Mouse (Mus musculus) kidney, embryonic 16.5 days (tissue): ENCODE data around the gene Tecr. TPM values are rescaled to one million over a fixed set of nuclear protein-coding genes. Genes with fewer than 3 reads are reported as not detected.

Experiments
- ATAC-seq: fragments of 200-750 bp; cut with Nextera tagmentation; 2 replicates; pipeline ENCODE4 v1.8.0; 2017; ENCODE audit warnings: moderate TSS enrichment; ENCODE audit not compliant: low FRiP score, low TSS enrichment
- H3K27ac ChIP-seq: fragments of 300-500 bp; sonication (generic); 2 replicates; pipeline ENCODE4 v1.5.1; 2014; ENCODE audit warnings: low read length
- H3K27me3 ChIP-seq: fragments of 300-500 bp; sonication (generic); 2 replicates; pipeline ENCODE4 v1.6.1; 2014; ENCODE audit warnings: low read length, control low read depth, mixed read lengths; ENCODE audit not compliant: insufficient read depth
- H3K36me3 ChIP-seq: fragments of 300-500 bp; sonication (generic); 2 replicates; pipeline ENCODE4 v1.6.1; 2014; ENCODE audit warnings: low read length, control low read depth, mixed read lengths; ENCODE audit not compliant: insufficient read depth
- H3K4me1 ChIP-seq: fragments of 300-500 bp; sonication (generic); 2 replicates; pipeline ENCODE4 v1.6.1; 2014; ENCODE audit warnings: low read length, control low read depth, mixed read lengths; ENCODE audit not compliant: insufficient read depth
- H3K4me2 ChIP-seq: fragments of 300-500 bp; sonication (generic); replicated peaks from 2 replicates; pipeline ENCODE4 v1.6.1; 2014; ENCODE audit warnings: low read depth, low read length
- H3K4me3 ChIP-seq: fragments of 300-500 bp; sonication (generic); 2 replicates; pipeline ENCODE4 v1.5.1; 2014; ENCODE audit warnings: mild to moderate bottlenecking, low read length
- H3K9ac ChIP-seq: fragments of 300-500 bp; sonication (generic); replicated peaks from 2 replicates; pipeline ENCODE4 v1.6.1; 2014; ENCODE audit warnings: low read length
- H3K9me3 ChIP-seq: fragments of 300-500 bp; sonication (generic); 2 replicates; pipeline ENCODE4 v1.6.1; 2016; ENCODE audit warnings: low read length, control low read depth
- WGBS: fragments of 180-500 bp; shearing (Covaris S2); extraction: QIAGEN DNeasy Blood & Tissue Kit; methylation state at CpG from one replicate; pipeline ENCODE4 v1.1.7; 2014; 5-methylcytosine and 5-hydroxymethylcytosine counted together
- polyA plus RNA-seq: library from polyadenylated mRNA; unstranded; fragments of >200 nt; fragmentation: Nextera tagmentation; extraction: Ambion mirVana; gene quantifications from 2 replicates; pipeline ENCODE4 v1.2.1, GENCODE M21; 2015

The Tecr gene
- polyA plus RNA-seq, 1 experiment from 2014 or later = 631 TPM

DNA sequence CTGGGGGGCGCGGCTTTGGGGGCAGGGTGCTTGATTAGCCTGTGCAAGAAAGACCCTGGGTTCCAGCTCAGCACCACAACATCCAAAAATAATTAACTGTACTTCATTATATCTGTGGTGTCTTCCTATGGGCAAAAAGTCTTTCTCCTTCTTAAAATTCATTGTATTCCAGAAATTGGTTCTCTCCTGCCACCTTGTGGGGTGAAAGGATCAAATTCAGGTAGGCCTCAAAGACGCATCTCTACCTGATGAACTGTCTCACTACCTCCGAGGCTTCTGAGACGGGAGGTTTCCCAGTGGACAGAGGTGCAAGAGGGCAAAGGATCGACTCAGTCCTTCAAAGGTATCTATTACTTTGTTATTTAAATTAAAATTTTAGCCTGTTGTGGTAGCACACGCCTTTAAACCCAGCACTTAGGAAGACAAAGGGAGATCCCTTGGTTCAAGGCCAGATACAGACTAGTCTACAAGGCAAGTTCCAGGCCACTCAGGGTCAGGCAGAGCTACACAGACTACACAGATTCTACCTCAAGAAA is 17.2 kb downstream of the Tecr start:
- Histone ChIP-seq H3K4me1 (peaks cover 35% of the 10 kb centered on the region), H3K4me3 (no peak overlapping the region), H3K4me2 (no peak overlapping the region), H3K36me3 (no peaks in the 10 kb centered on the region), H3K9me3 (no peaks in the 10 kb centered on the region), H3K27me3 (no peaks in the 10 kb centered on the region), H3K9ac (no peak overlapping the region; the same call in 1 of the 2 replicates), H3K27ac (no peak overlapping the region)
- 70% methylated on average over 7 of the region's 7 CpGs for WGBS
- ATAC-seq = no peak

GRCm38 (mm10) chr8:83588886-83589285 is 18.9 kb downstream of the Tecr start:
- Histone ChIP-seq H3K4me2 (no peak overlapping the region), H3K4me3 (no peak overlapping the region), H3K27me3 (no peaks in the 10 kb centered on the region), H3K4me1 (peaks cover 35% of the 10 kb centered on the region), H3K27ac (no peak overlapping the region), H3K9me3 (no peaks in the 10 kb centered on the region), H3K36me3 (0 out of 2 replicates have a peak, but pooled peaks cover under 1% of the 10 kb centered on the region), H3K9ac (no peak overlapping the region)
- ATAC-seq = no peak
- 95% methylated on average over 5 of the region's 5 CpGs for WGBS

- no peak for ATAC-seq
- Histone ChIP-seq H3K9ac (no peak overlapping the region), H3K4me2 (no peak overlapping the region), H3K27me3 (no peaks in the 10 kb centered on the region), H3K9me3 (no peaks in the 10 kb centered on the region), H3K27ac (no peak overlapping the region), H3K4me3 (no peak overlapping the region), H3K36me3 (0 out of 2 replicates have a peak, but pooled peaks cover 4% of the 10 kb centered on the region), H3K4me1 (peaks cover 31% of the 10 kb centered on the region)
- 53% methylated on average over 6 of the region's 6 CpGs for WGBS
Measured at GRCm38 (mm10) chr8:83587644-83588043, 20.1 kb downstream of the Tecr start.

DNA sequence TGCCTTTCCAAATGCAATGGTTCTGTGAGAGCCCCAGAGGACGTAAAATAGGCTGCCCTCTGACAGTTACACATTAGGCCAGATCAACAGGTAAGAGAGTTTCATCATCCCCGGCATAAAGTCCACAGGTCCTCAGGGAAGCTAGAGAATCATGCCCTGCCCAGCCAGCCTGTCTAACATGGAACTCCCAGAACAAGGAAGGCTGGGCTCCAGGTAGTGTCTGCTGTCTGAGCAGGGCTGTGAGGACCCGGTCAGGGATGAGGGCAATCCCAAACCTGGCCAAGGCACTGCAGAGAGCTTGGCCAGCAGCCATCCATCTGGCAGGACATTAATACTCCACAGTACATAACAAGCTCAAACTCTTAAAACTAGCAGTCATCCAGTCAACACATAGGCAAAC is 22.4 kb downstream of the Tecr start:
- Histone ChIP-seq H3K27ac (no peak overlapping the region), H3K27me3 (no peaks in the 10 kb centered on the region), H3K4me2 (no peak overlapping the region), H3K36me3 (0 out of 2 replicates have a peak, but pooled peaks cover 4% of the 10 kb centered on the region), H3K9ac (no peak overlapping the region), H3K9me3 (no peaks in the 10 kb centered on the region), H3K4me1 (peaks cover 28% of the 10 kb centered on the region), H3K4me3 (no peak overlapping the region)
- ATAC-seq = no peak
- 70% methylated on average over 3 of the region's 3 CpGs for WGBS

GRCm38 (mm10) chr8:83584771-83585170 is 23.0 kb downstream of the Tecr start:
- no peak overlapping the region for H3K4me3 ChIP-seq
- no peak for ATAC-seq
- no peaks in the 10 kb centered on the region for H3K27me3 ChIP-seq
- no peaks in the 10 kb centered on the region for H3K9me3 ChIP-seq
- H3K27ac ChIP-seq = no peak overlapping the region
- 0 out of 2 replicates have a peak, but pooled peaks cover 4% of the 10 kb centered on the region for H3K36me3 ChIP-seq
- H3K9ac ChIP-seq = no peak overlapping the region
- 94% methylated on average over 1 of the region's 1 CpGs for WGBS
- H3K4me1 ChIP-seq = peaks cover 29% of the 10 kb centered on the region
- H3K4me2 ChIP-seq = no peak overlapping the region

GRCm38 (mm10) chr8:83583236-83583635 is 24.5 kb downstream of the Tecr start:
- Histone ChIP-seq H3K9ac (no peak overlapping the region), H3K36me3 (0 out of 2 replicates have a peak, but pooled peaks cover 4% of the 10 kb centered on the region), H3K27ac (no peak overlapping the region), H3K4me1 (peaks cover 36% of the 10 kb centered on the region), H3K27me3 (no peaks in the 10 kb centered on the region), H3K4me2 (no peak overlapping the region), H3K9me3 (no peaks in the 10 kb centered on the region), H3K4me3 (no peak overlapping the region)
- 86% methylated on average over 15 of the region's 15 CpGs for WGBS
- no peak for ATAC-seq

- Histone ChIP-seq H3K9me3 (no peaks in the 10 kb centered on the region), H3K36me3 (0 out of 2 replicates have a peak, but pooled peaks cover 4% of the 10 kb centered on the region), H3K4me3 (no peak overlapping the region), H3K9ac (no peak overlapping the region), H3K27ac (no peak overlapping the region), H3K4me2 (no peak overlapping the region), H3K4me1 (peaks cover 35% of the 10 kb centered on the region), H3K27me3 (no peaks in the 10 kb centered on the region)
- WGBS = 83% methylated on average over 8 of the region's 8 CpGs
- ATAC-seq = no peak
Measured at GRCm38 (mm10) chr8:83582226-83582625, 25.5 kb downstream of the Tecr start.

DNA sequence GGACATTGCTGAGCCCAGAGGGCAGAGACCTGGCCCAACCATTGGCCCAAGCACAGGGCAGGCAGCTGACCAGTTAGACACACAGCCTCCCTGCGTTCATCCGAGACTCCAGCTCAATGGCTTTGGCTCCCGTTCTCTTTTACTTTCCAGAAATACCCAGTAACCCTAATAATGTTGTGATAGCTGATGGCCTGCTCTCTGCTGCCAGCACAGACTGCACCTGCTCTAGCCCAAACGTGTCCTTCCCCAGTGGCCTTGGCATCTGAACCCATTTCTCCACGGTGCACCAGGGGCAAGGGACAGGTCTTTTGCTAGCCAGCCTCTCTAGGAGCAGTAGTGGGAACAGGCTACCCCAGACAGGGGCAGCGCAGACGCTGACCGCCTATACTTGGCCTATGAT is 26.9 kb downstream of the Tecr start:
- WGBS = 72% methylated on average over 8 of the region's 8 CpGs
- Histone ChIP-seq H3K36me3 (0 out of 2 replicates have a peak, but pooled peaks cover 4% of the 10 kb centered on the region), H3K9me3 (no peaks in the 10 kb centered on the region), H3K4me2 (no peak overlapping the region), H3K9ac (no peak overlapping the region), H3K4me3 (no peak overlapping the region), H3K4me1 (peaks cover 49% of the 10 kb centered on the region), H3K27me3 (no peaks in the 10 kb centered on the region), H3K27ac (0 out of 2 replicates have a peak overlapping the region, but pooled peaks have one; percentile 27)
- ATAC-seq = no peak

DNA sequence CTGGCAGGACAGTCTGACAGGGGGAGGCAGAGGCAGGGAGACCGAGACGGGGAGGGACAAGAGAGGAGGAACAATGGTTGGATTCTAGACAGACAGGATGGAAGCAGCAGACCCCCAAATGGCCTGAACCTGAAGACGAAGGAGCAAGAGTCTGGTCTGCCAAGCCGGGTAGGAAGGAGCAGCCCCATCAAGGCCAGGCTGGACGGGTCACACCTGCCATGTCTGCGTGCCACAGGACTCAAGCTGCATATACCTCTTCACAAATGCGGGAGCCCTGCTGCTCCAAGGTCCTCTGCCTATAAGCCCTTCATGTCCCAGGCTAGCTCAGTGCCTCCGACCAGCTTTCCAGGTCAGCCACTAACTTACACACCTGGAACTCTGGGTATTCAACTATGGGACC is 28.1 kb downstream of the Tecr start:
- Histone ChIP-seq H3K9me3 (no peaks in the 10 kb centered on the region), H3K9ac (peak overlapping the region; percentile 43; the same call in 1 of the 2 replicates), H3K27me3 (no peaks in the 10 kb centered on the region), H3K36me3 (0 out of 2 replicates have a peak, but pooled peaks cover 4% of the 10 kb centered on the region), H3K4me1 (peaks cover 60% of the 10 kb centered on the region), H3K4me3 (no peak overlapping the region), H3K27ac (no peak overlapping the region), H3K4me2 (no peak overlapping the region)
- 89% methylated on average over 8 of the region's 8 CpGs for WGBS
- ATAC-seq = no peak

DNA sequence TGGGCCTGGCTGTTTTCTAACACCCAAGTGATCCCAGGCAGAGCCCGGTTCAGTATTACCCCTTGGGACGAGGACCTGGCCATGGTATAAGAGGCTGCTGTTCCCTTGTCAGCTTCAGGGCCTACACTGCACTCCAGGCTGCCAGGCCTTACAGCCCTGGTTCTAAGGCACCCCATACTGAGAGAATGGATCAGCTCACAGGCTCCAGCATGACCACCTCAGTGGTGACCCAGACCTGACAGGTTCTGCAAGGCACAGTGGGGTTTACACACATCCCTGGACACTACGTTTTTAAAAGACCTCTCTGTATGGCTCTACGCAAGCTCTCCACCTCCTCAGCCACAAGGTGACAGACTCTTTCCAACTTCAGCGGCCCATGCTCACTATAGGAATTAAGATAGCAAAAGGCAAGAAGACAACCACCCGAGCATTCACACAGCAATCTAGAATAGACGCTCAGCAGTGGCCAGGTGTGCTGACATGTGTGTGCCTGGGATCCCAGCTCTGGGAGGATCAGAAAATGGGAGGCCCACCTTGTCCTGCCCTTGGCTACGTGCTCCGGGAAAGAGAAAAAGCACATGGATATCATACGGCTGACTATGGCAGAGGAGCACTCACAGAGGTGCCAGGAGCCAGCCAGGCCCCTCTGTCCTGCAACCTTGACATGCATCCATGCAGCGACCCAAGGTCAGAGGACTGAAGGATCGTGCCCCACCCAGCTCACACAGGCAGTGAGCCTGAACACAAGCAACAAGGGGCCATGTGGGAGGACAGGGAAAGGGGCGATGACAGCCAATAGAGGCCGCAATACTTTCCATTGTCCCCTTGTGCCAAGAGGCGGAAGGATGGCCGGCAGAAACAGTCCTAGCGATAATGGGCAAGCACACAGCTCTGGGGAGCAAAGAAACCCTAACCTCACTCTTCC is 29.4 kb downstream of the Tecr start:
- WGBS = 58% methylated on average over 17 of the region's 17 CpGs
- no peaks in the 10 kb centered on the region for H3K36me3 ChIP-seq
- no peak overlapping the region for H3K4me2 ChIP-seq
- no peaks in the 10 kb centered on the region for H3K9me3 ChIP-seq
- H3K4me1 ChIP-seq = peaks cover 71% of the 10 kb centered on the region
- peak overlapping the region; percentile 55 for H3K27ac ChIP-seq
- H3K9ac ChIP-seq = peak overlapping the region; percentile 43
- H3K4me3 ChIP-seq = no peak overlapping the region
- H3K27me3 ChIP-seq = no peaks in the 10 kb centered on the region
- ATAC-seq = no peak
